Mouse (Mus musculus) retina, adult 2 months (tissue): ENCODE data around the gene Atp5d.

Experiments
- DNase-seq: peaks from one replicate; pipeline ENCODE4 v3.0.0-alpha.2; 2012; ENCODE audit warnings: low read depth, low spot score

Gene Atp5d

DNA sequence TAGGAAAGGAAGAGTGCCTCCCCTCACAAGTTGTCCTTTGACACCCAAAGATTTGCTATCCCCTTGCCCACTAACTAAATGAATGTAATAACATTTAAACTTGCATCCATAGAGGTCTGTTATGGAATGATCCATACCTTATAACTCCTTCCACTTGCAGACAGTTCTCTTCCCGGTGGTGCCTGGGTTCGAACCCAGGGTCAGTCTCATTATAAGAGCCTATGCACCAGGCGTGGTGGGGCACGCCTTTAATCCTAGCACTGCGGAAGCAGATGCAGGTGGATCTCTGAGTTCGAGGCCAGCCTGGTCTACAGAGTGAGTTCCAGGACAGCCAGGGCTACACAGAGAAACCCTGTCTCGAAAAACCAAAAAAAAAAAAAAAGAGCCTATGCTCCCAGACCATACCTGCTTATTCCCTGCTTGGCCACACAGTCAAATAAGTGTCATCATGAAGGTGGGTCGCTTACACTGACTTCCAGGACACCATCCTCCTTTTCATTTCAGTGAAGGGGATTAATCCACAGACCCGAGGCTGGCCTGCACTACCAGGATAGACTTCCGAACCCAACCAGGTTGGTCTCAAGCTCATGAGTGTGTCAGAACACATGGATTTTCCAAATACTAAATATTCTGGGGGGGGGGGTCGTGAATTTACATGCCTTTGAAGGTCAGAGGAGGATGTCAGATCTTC lies 1.7 kb downstream of the Atp5d start:
- no peak for DNase-seq

- DNase-seq, result no peak
These were observed 2.2 kb downstream of the Atp5d start, which contains the start of gene Cbarp for GRCm38 (mm10) chr10:80140666-80141035. Gene Cbarp (minus strand): TSS chr10:80140835.

GRCm38 (mm10) chr10:80141243-80141642 lies 2.8 kb downstream of the Atp5d start:
- DNase-seq, result peak; percentile 81

GRCm38 (mm10) chr10:80141786-80142529 lies 3.5 kb downstream of the Atp5d start:
- peak; percentile 96 for DNase-seq

DNA sequence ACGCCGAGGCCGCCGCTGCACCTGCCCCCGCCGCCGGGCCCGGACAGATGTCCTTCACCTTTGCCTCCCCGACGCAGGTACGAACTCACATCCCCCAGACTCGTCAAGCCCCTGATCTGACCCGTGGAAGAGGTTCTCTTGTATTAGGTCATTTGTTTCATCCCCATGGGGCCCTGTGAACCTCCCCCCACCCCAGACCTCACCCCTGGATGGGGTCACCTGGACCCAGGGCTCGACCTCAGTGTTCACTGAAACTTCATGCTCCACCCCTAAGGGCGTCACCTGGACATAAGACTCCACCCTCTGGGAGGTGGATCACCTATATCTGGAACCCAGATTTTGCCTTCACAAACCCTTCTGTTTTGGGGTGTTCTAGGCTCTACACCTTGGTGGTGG lies 4.1 kb downstream of the Atp5d start:
- no peak for DNase-seq

DNA sequence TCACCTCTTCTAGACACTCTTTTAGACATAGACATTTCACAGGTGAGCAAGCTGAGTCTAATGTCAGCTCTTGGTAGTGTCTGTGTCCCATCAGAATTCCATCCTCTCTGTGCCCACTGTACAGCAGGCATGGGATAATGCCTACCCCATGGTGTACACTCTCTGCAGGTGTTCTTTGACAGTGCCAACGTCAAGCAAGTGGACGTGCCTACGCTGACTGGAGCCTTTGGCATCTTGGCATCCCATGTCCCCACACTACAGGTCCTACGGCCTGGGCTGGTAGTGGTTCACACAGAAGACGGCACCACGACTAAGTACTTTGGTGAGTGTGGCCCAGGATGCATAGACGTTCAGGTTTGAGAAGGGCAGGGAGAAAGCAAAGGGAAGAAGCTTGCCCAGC lies 5.2 kb downstream of the Atp5d start:
- DNase-seq, result no peak

DNA sequence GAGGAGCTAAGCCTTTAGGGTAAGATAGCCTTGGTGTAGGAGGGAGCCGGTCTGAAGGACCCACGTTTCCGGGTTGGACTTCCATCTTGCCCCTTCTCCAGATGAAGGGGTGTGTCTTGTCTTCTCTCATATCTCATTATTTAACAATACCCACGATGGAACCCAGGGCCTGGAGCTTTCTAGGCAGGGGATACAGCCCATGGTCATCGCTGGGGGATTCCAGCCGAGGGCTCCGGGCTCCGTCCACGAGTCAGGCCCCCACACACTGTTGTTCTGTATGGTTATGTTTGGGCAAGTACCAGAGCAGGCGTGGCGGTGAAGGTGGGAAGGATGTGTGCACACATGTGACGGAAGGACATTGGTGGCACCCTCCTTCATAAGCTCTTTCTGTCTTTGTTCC lies 5.7 kb downstream of the Atp5d start:
- DNase-seq, result no peak

DNA sequence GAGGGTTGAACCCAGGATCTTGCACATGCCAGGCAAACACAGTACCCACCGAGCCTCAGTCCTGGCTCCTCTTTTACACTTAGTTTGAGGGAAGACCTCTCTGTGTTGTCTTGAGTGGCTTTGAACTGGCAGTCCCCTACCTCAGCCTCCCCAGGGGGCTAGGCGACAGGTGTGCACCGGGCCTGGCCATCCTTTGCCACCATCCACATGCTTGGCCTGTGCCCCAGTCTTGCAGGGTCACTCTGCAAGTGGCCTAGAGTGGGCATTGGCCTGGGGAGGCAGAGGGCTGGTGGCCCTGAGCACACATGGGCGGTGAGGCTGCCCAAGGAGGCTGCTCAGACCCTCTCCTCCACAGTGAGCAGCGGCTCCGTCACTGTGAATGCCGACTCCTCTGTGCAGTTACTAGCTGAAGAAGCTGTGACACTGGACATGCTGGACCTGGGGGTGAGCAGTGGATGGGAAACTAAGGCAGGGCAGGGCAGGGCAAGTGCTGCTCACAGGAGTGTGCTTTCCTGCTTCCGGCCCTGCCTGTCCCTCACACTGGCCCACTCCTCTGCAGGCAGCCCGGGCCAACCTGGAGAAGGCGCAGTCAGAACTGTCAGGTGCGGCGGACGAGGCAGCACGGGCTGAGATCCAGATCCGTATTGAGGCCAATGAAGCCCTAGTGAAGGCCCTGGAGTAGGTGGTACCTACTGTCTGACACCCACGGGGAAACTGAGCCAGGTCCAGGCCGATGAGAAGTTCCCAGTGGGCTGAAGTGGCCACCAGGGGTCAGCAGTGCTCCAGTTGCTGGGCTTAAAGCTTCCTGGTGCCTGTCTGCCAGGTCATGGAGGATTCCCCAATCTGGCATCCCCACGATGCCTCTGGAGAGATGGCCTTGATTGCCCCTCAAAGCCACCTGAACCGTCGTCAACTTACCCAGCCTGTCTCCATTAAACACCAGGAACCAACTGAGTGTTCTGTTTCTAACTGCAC lies 6.7 kb downstream of the Atp5d start:
- DNase-seq, result no peak

- no peak for DNase-seq
These were observed 7.5 kb downstream of the Atp5d start for GRCm38 (mm10) chr10:80145896-80146295.

- no peak for DNase-seq
These were observed 8.2 kb downstream of the Atp5d start for GRCm38 (mm10) chr10:80146568-80147011.

GRCm38 (mm10) chr10:80147146-80147718 lies 8.8 kb downstream of the Atp5d start:
- no peak for DNase-seq

- no peak for DNase-seq
These were observed 9.5 kb downstream of the Atp5d start, which contains the start of gene Midn for GRCm38 (mm10) chr10:80147719-80148601. Gene Midn (plus strand): TSS chr10:80148272.

DNA sequence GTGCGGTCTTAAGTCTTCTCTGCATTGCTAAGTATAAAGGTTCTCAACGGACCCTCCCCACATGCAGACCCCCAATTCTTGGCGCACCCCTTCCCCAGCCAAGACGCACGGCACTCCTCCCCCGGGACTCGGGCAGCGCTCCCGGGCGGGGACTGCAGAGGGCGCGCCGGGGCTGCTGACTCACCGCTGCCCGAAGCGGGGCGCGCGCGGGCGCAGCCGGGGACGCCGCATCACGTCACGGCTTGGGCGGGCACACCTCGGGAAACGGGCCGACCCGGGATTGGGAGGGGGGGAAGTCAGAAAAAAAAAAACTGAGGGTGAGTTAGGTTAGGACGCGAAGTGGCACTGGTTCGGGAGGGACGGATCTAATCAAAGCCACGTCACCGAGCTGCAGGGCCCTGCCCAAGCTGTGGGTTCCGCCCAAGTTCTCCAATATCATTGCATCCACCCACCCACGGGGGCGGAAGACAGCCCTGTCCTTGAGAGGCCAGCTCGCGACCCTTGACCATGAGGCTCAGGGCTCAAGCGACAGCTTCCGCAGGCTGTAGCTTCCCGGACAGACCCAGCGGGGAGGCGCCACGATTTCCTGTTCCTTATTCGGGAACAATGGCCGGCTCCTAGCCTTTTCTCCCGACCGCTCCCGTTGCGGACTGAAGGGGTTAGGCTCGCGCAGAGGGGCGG lies 10.3 kb downstream of the Atp5d start:
- peak; percentile 81 for DNase-seq

DNA sequence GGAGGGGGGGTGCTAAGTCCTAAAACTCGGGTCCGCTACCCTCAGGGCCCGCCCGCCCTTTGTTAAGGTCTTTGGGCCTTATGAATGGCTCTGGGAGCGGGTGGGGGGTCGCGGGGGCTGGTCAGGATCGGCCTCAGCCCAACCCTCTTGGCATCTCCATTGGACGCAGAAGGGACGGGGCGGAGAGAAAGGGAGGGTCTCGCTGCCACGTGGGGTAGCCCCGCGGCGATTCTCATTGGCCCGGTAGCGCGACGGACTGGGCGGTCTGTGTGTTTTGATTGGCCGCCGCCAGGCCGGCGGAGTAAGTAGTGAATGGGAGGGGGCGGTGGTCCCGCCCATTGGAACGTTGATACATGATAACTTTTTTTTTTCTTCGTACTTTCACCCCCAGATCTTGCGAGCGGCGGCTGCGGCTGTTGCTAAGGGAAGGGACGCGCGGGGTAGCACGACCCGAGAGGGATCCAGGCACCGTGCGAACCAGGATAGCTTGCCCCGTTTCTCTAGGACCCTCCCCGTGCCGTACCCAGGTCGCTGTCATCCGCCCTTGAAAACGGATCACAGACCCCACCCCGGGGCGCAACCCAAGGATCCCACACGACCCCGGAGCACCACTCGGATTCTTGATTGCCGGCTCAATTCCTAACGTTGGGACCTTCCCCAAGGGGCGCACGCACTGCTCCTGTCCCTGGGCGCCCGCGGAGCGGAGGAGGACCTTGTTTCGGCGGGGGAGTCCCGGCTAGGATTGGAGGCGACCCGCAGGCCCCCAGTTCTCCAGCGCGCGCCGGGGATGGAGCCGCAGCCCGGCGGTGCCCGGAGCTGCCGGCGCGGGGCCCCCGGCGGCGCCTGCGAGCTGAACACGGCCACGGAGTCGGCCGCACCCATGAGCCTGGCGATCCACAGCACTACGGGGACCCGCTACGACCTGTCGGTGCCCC lies 11.1 kb downstream of the Atp5d start:
- peak; percentile 82 for DNase-seq

DNA sequence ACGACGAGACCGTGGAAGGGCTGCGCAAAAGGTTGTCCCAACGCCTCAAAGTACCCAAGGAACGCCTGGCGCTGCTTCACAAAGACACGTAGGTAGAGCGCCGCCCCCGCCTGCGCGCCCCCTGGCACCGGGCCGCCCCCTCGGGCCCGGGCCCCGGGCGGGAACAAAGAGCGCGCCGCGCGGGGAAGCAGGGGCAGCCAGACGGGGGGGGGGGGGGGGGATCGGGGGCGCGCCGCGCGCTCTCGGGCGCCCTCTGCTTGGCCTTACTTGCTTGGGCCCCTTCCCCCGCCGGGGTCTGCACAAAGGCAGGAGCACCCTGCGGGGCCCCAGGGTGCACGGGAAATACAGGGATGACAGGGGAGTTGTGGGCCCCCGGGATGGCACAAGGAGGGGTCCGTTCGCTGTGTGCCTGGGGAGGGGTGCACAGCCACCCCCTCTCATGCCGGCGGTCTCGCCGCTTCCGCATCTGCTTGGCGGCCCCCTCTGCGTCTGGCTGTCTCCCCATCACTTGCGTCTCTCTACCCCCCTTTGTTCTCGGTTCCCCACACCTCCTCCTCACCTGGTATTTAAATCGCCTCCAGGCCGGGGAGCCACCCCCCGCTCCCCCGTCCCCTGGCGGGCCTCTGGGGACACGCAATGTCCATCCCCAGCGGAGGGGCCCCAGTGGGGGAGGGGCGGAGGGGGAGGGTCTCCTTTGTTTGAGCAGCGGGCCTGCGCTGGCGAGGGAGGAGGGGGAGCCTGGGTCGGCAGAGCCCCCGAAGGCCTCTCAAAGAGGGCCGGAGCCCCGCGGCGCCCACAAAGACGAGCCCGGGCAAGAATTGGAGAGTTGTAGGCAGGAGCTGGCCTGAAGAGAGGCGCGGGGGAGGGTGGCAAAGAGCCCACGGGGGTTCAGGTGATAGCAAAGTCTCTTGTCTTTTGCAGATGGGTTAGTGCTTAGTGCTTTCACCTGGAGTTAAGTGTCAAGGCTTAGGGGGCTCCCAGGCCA lies 12.1 kb downstream of the Atp5d start:
- DNase-seq, result no peak

GRCm38 (mm10) chr10:80151211-80152034 lies 13.0 kb downstream of the Atp5d start:
- no peak for DNase-seq
